Mouse (Mus musculus): ENCODE measurements at regions not wholly inside any gene's neighbourhood (a gene's known extent, or its start where the extent isn't known, plus 50 kb on each side); places are given as distances from the start of the nearest gene placed in this dataset.

DNA sequence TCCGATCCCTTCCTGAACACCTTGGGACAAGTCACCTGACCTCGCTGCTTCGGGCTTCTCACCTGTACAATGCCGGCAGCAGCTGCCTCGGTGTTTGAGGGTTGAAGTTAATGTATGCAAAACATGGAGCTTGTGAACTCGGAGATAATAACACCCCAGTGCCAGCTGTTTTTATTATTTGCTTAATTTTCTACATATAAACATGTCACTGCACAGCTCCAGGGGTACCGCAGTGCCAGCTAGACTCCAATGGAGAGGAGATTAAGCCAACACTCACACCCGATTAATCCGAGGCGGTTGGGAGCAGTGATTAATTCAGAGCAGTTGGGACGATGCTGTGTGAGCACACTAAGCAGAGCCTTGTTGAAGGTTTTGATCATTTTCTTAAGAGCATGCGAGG lies 67.2 kb upstream of the Ppp2r5c start:
- no peak overlapping the region for H3K4me3 ChIP-seq (ENCODE audit: low read depth, low read length)
- ATAC-seq (replicated peaks; ENCODE audit: insufficient number of reproducible peaks, low FRiP score, low TSS enrichment), result no peak
- H3K4me2 ChIP-seq, result no peak overlapping the region
- H3K9ac ChIP-seq (ENCODE audit: low read depth, low read length), result no peak overlapping the region
- peaks cover 7% of the 10 kb centered on the region; the same call in 1 of the 2 replicates for H3K4me1 ChIP-seq (ENCODE audit: control insufficient read depth, insufficient read depth, low read length)
- H3K27ac ChIP-seq (ENCODE audit: low read depth, low read length), result no peak overlapping the region
- no peaks in the 10 kb centered on the region for H3K9me3 ChIP-seq (replicated peaks; ENCODE audit: control insufficient read depth, low read length)
- no peaks in the 10 kb centered on the region for H3K36me3 ChIP-seq (ENCODE audit: control insufficient read depth, insufficient read depth, low read length)
- 74% methylated on average over 12 of the region's 12 CpGs for WGBS (ENCODE audit: insufficient replicate concordance)
- peaks cover 22% of the 10 kb centered on the region for H3K27me3 ChIP-seq (ENCODE audit: control insufficient read depth, insufficient read depth, low read length)

DNA sequence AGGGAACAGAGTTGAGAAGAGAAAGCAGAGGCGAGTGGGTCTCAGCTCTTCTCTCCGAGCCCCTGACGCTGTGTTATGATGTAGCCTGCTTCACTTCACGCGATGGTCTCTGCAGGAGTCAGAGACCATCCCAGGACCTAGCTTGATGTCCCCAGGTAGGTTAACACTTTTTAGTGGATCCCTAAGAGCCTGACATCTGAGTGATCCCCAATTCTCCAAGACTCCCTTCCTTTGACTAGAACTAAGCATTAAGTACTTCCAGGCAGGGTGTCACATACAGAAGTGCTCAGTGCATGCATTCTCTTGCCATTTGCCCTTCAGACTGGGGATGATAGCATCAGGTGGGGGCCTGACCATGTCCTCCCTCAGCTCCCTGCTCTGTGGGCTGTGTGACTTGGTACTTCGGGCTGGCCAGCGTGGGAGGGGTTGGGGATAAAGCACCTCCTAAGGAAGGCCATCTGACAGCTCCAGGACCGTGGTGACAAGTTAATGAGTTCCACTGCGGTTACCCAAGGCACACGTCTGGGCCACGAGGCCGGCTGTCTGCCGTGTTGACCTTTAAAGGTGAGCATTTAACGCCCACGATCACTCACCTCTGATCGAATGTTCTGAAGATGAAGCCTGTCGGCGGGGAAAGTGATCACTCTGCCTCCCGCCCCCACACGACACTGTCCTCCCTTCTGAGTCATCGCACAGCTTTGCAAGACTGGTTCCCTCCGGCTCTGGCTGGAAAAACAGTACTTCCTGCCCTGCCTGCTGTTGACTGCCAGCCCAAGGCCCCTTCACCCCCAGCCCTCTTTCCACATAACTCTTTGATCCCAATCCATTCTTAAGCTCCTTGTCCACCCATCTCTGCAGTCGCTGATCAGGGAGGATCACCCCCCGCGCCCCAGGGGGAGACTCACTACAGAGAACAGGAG lies 65.8 kb upstream of the Ppp2r5c start:
- peaks cover 14% of the 10 kb centered on the region for H3K27me3 ChIP-seq (ENCODE audit: control insufficient read depth, insufficient read depth, low read length)
- H3K4me3 ChIP-seq (ENCODE audit: low read depth, low read length), result no peak overlapping the region
- H3K9me3 ChIP-seq (replicated peaks; ENCODE audit: control insufficient read depth, low read length), result no peaks in the 10 kb centered on the region
- no peaks in the 10 kb centered on the region for H3K36me3 ChIP-seq (ENCODE audit: control insufficient read depth, insufficient read depth, low read length)
- H3K4me2 ChIP-seq, result peak overlapping the region; percentile 34
- 46% methylated on average over 25 of the region's 25 CpGs for WGBS (ENCODE audit: insufficient replicate concordance)
- ATAC-seq (replicated peaks; ENCODE audit: insufficient number of reproducible peaks, low FRiP score, low TSS enrichment), result 0 out of 2 replicates have a peak, but pooled peaks have one; percentile 36
- H3K27ac ChIP-seq (ENCODE audit: low read depth, low read length), result no peak overlapping the region
- no peak overlapping the region for H3K9ac ChIP-seq (ENCODE audit: low read depth, low read length)
- H3K4me1 ChIP-seq (ENCODE audit: control insufficient read depth, insufficient read depth, low read length), result peaks cover 7% of the 10 kb centered on the region; the same call in 1 of the 2 replicates

DNA sequence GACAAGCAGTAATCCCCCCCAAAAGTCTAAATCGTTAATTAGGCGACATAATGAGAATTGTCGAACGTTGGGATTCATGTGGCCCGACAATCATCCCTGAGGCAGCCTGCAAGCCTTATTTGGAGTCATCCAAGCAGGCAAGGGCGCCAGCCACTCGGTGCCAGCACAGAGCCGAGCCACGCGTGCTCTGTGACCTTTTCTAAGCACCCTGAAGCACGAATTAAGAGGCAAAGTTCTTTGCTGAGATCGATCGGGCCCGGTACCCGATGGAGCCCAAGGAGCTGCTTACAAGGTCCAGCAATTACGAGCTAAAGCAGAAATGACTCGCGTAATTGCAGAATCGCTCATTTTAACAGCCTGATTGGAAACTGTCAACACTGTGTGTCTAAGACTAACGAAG lies 61.9 kb upstream of the Ppp2r5c start:
- ATAC-seq (replicated peaks; ENCODE audit: insufficient number of reproducible peaks, low FRiP score, low TSS enrichment), result no peak
- Histone ChIP-seq H3K9ac (ENCODE audit: low read depth, low read length) (no peak overlapping the region), H3K27me3 (ENCODE audit: control insufficient read depth, insufficient read depth, low read length) (no peaks in the 10 kb centered on the region), H3K36me3 (ENCODE audit: control insufficient read depth, insufficient read depth, low read length) (no peaks in the 10 kb centered on the region), H3K4me1 (ENCODE audit: control insufficient read depth, insufficient read depth, low read length) (peaks cover 7% of the 10 kb centered on the region; the same call in 1 of the 2 replicates), H3K9me3 (replicated peaks; ENCODE audit: control insufficient read depth, low read length) (no peaks in the 10 kb centered on the region), H3K4me2 (no peak overlapping the region), H3K27ac (ENCODE audit: low read depth, low read length) (no peak overlapping the region), H3K4me3 (ENCODE audit: low read depth, low read length) (no peak overlapping the region)
- 81% methylated on average over 20 of the region's 20 CpGs for WGBS (ENCODE audit: insufficient replicate concordance)

DNA sequence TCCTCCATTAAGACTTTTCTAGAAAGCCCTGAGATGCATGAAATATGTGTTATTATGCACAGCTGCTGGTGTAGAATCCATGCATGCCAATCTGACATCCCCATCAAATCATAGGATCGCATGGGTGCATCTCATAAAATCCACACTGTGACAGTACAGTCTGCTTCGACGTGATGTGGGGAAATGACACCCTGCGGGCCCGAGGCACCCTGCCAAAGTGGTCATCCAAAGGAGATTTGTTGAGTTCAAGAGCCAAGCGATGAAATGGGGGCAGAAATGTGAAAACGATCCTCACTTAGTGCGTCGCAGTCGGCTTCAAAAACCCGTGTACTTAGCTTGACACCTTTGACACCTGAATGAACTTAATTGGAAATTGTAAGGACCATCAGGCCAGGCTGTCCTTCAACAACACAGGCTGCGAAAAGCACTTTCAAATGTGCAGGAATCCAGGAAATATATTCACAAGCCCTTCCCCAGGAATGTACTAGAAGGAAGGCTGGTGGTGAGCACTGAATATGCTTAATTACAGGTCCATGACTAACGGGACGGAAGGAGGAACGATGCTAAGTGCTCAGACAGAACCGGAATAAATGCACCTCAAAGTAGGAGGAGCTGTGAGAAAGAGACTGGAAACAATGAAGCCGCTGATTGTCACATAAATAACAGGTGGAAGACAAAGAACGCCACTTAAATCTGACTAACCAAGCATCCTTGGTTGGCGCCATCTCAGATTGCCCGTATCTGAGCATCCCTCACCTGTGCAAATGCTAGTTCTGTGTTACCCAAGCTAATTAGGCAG lies 60.9 kb upstream of the Ppp2r5c start:
- no peak overlapping the region for H3K4me2 ChIP-seq
- H3K36me3 ChIP-seq (ENCODE audit: control insufficient read depth, insufficient read depth, low read length), result no peaks in the 10 kb centered on the region
- ATAC-seq (replicated peaks; ENCODE audit: insufficient number of reproducible peaks, low FRiP score, low TSS enrichment), result no peak
- H3K9ac ChIP-seq (ENCODE audit: low read depth, low read length), result no peak overlapping the region
- H3K27me3 ChIP-seq (ENCODE audit: control insufficient read depth, insufficient read depth, low read length), result no peaks in the 10 kb centered on the region
- no peak overlapping the region for H3K27ac ChIP-seq (ENCODE audit: low read depth, low read length)
- 82% methylated on average over 20 of the region's 20 CpGs for WGBS (ENCODE audit: insufficient replicate concordance)
- no peak overlapping the region for H3K4me3 ChIP-seq (ENCODE audit: low read depth, low read length)
- no peaks in the 10 kb centered on the region for H3K9me3 ChIP-seq (replicated peaks; ENCODE audit: control insufficient read depth, low read length)
- peaks cover 6% of the 10 kb centered on the region; the same call in 1 of the 2 replicates for H3K4me1 ChIP-seq (ENCODE audit: control insufficient read depth, insufficient read depth, low read length)

DNA sequence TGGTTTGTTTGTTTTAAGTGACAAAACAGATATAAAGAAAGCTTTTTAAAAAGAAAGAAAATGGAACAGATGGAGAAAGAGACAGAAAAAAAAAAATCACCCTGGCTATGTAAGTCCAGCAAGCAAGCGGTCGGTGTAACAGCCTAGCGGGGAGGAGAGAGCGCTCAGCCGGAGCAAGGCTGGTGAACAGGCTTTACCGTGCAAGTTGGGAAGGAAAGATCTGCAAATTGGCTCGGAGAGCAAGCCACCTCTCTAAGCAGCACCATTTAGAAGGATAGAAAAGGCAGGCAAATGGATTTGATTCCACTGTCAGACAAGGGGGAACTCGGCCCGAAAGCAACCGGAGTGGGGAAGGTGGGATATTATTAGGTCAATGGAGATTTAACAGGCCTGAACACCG lies 59.9 kb upstream of the Ppp2r5c start:
- H3K4me1 ChIP-seq (ENCODE audit: control insufficient read depth, insufficient read depth, low read length), result no peaks in the 10 kb centered on the region
- H3K4me3 ChIP-seq (ENCODE audit: low read depth, low read length), result no peak overlapping the region
- H3K36me3 ChIP-seq (ENCODE audit: control insufficient read depth, insufficient read depth, low read length), result no peaks in the 10 kb centered on the region
- no peak overlapping the region for H3K27ac ChIP-seq (ENCODE audit: low read depth, low read length)
- no peak overlapping the region for H3K9ac ChIP-seq (ENCODE audit: low read depth, low read length)
- ATAC-seq (replicated peaks; ENCODE audit: insufficient number of reproducible peaks, low FRiP score, low TSS enrichment), result no peak
- no peaks in the 10 kb centered on the region for H3K27me3 ChIP-seq (ENCODE audit: control insufficient read depth, insufficient read depth, low read length)
- no peaks in the 10 kb centered on the region for H3K9me3 ChIP-seq (replicated peaks; ENCODE audit: control insufficient read depth, low read length)
- WGBS (ENCODE audit: insufficient replicate concordance), result 74% methylated on average over 11 of the region's 11 CpGs
- H3K4me2 ChIP-seq, result no peak overlapping the region

DNA sequence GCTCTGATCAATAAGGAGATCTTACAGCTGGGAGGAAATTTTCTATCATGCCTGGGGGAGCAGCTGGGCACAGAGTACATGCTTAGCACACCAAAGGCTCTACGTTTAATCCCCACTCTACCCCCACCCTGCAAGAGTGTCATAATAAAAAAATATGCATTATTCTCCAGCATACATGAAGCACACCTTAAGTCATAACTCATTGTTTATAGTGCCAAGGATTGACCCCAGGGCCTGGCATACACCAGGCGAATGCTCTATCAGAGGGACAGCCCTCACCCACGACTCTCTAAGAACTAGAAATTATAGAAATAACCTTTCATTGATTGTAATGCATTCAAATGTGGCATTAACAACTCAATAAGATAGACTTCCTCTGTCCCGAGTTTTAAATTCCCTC lies 59.4 kb upstream of the Ppp2r5c start:
- H3K36me3 ChIP-seq (ENCODE audit: control insufficient read depth, insufficient read depth, low read length), result no peaks in the 10 kb centered on the region
- no peaks in the 10 kb centered on the region for H3K4me1 ChIP-seq (ENCODE audit: control insufficient read depth, insufficient read depth, low read length)
- H3K9ac ChIP-seq (ENCODE audit: low read depth, low read length), result no peak overlapping the region
- no peak for ATAC-seq (replicated peaks; ENCODE audit: insufficient number of reproducible peaks, low FRiP score, low TSS enrichment)
- no peak overlapping the region for H3K4me2 ChIP-seq
- 80% methylated on average over 4 of the region's 4 CpGs for WGBS (ENCODE audit: insufficient replicate concordance)
- no peaks in the 10 kb centered on the region for H3K9me3 ChIP-seq (replicated peaks; ENCODE audit: control insufficient read depth, low read length)
- H3K4me3 ChIP-seq (ENCODE audit: low read depth, low read length), result no peak overlapping the region
- no peaks in the 10 kb centered on the region for H3K27me3 ChIP-seq (ENCODE audit: control insufficient read depth, insufficient read depth, low read length)
- no peak overlapping the region for H3K27ac ChIP-seq (ENCODE audit: low read depth, low read length)

DNA sequence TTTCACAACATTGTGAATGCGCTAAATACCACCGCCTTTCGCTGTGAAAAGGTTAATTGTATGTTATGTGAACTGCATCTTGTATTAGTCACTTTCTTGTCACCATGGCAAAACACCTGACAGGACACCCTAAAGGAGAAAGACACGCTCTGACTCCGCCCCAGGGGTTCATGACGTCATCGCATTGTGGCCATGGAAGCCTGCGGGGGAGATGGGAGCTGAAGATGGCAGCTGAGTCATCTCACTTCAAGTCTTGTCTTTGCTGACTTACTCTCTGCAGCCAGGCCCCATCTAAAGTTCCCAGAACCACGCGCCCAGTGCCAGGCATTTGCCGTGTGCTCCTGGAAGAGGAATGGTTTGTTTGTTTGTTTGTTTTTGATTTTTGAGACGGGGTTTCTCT lies 57.5 kb upstream of the Ppp2r5c start:
- Histone ChIP-seq H3K9ac (ENCODE audit: low read depth, low read length) (no peak overlapping the region), H3K27me3 (ENCODE audit: control insufficient read depth, insufficient read depth, low read length) (no peaks in the 10 kb centered on the region), H3K4me1 (ENCODE audit: control insufficient read depth, insufficient read depth, low read length) (no peaks in the 10 kb centered on the region), H3K36me3 (ENCODE audit: control insufficient read depth, insufficient read depth, low read length) (no peaks in the 10 kb centered on the region), H3K4me2 (no peak overlapping the region), H3K9me3 (replicated peaks; ENCODE audit: control insufficient read depth, low read length) (no peaks in the 10 kb centered on the region), H3K4me3 (ENCODE audit: low read depth, low read length) (no peak overlapping the region), H3K27ac (ENCODE audit: low read depth, low read length) (no peak overlapping the region)
- 68% methylated on average over 12 of the region's 12 CpGs for WGBS (ENCODE audit: insufficient replicate concordance)
- ATAC-seq (replicated peaks; ENCODE audit: insufficient number of reproducible peaks, low FRiP score, low TSS enrichment), result no peak

DNA sequence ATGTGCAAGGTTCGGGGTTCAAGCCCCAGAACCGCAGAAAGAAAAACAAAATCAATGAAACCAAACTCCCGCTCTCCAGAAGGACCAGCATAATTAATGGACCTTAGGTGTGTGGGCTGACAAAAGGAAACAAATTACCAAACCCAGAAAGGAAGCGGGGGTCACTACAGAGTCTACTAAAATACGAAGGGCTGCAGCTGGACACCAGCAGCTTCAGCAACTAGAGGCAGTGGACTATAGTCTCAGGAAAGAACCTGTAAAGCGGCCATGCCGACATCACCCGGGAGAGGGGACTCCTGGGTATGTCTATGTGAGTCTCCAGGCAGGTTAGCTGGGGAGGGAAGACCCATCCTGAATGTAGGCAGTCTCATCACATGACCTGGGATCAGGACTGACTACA lies 55.5 kb upstream of the Ppp2r5c start:
- no peaks in the 10 kb centered on the region for H3K36me3 ChIP-seq (ENCODE audit: control insufficient read depth, insufficient read depth, low read length)
- no peak overlapping the region for H3K27ac ChIP-seq (ENCODE audit: low read depth, low read length)
- ATAC-seq (replicated peaks; ENCODE audit: insufficient number of reproducible peaks, low FRiP score, low TSS enrichment), result no peak
- H3K27me3 ChIP-seq (ENCODE audit: control insufficient read depth, insufficient read depth, low read length), result no peaks in the 10 kb centered on the region
- 69% methylated on average over 8 of the region's 8 CpGs for WGBS (ENCODE audit: insufficient replicate concordance)
- no peaks in the 10 kb centered on the region for H3K9me3 ChIP-seq (replicated peaks; ENCODE audit: control insufficient read depth, low read length)
- no peak overlapping the region for H3K4me2 ChIP-seq
- no peak overlapping the region for H3K9ac ChIP-seq (ENCODE audit: low read depth, low read length)
- no peak overlapping the region for H3K4me3 ChIP-seq (ENCODE audit: low read depth, low read length)
- no peaks in the 10 kb centered on the region for H3K4me1 ChIP-seq (ENCODE audit: control insufficient read depth, insufficient read depth, low read length)
